Mouse (Mus musculus) bone marrow macrophage, adult 2 months (primary cell): ENCODE measurements at regions not wholly inside any gene's neighbourhood (a gene's known extent, or its start where the extent isn't known, plus 50 kb on each side); places are given as distances from the start of the nearest gene placed in this dataset.

ENCODE experiments used
- H3K27ac ChIP-seq: 2 replicates; pipeline ENCODE4 v1.5.1; 2012; ENCODE audit warnings: low read depth, low read length; ENCODE audit not compliant: insufficient read depth
- H3K4me1 ChIP-seq: 2 replicates; pipeline ENCODE4 v1.6.1; 2012; ENCODE audit warnings: low read length; ENCODE audit not compliant: control insufficient read depth, insufficient read depth
- H3K4me3 ChIP-seq: 2 replicates; pipeline ENCODE4 v1.5.1; 2012; ENCODE audit warnings: mild to moderate bottlenecking, low read length, moderate library complexity; ENCODE audit not compliant: insufficient read depth
- CTCF ChIP-seq: IDR thresholded peaks from 2 replicates; pipeline ENCODE4 v1.5.1; 2012; ENCODE audit warnings: low read depth, mild to moderate bottlenecking, low read length, moderate library complexity
- POLR2A ChIP-seq: IDR thresholded peaks from 2 replicates; pipeline ENCODE4 v1.6.1; 2012; ENCODE audit warnings: mild to moderate bottlenecking, low read depth, low read length, borderline replicate concordance

DNA sequence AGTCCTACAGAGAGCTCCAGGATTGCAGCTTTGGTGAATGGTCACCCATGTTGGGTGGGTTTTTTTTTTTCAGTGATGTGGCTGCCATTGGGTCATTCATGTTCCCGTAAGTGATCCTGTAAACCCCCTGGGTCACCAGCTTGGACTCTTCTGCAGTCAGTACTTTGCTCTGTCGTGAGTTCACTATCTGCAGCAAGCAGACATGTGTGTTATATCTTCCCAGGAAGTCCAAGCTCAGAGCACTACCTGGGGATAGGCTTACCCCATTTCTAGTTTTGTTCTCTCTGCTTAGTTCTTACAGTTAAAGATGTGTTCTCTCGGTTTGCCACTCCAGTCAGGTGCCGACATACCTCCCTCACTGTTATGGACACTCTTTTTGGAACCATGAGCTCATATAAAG, 143.4 kb upstream of the Hs6st1 start:
- Histone ChIP-seq H3K4me1 (no peaks in the 10 kb centered on the region), H3K4me3 (no peak overlapping the region), H3K27ac (no peak overlapping the region)
- TF ChIP-seq CTCF (no peak), POLR2A (no peak)

DNA sequence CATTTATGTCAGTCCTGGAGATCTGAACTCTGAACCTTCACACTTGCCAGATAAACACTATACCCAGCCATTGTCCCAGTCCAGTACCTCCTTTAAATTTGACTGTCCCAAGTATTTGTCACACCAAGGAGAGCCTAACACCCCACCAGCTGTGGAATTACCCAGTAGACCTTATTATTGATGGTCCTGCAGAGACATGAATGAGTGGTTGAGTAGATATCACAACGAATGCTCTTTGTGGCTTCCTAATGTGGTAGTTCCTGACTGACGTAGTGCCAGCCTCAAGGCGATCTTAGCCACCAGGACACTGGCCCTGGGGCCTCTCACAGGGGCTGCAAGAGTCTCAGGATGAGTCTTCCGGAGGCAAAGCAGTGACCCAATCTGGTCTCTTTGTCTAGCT, 142.9 kb upstream of the Hs6st1 start:
- no peak overlapping the region for H3K27ac ChIP-seq
- H3K4me3 ChIP-seq, result no peak overlapping the region
- no peaks in the 10 kb centered on the region for H3K4me1 ChIP-seq
- TF ChIP-seq CTCF (no peak), POLR2A (no peak)

GRCm38 (mm10) chr1:35926191-35927048, 141.8 kb upstream of the Hs6st1 start:
- TF ChIP-seq POLR2A (no peak), CTCF (no peak)
- Histone ChIP-seq H3K4me3 (no peak overlapping the region), H3K4me1 (no peaks in the 10 kb centered on the region), H3K27ac (no peak overlapping the region)

- no peak for TF ChIP-seq POLR2A
- TF ChIP-seq CTCF, result no peak
- Histone ChIP-seq H3K4me3 (no peak overlapping the region), H3K4me1 (no peaks in the 10 kb centered on the region), H3K27ac (no peak overlapping the region)
Observed at GRCm38 (mm10) chr1:35927049-35927415, 141.2 kb upstream of the Hs6st1 start.

GRCm38 (mm10) chr1:35930351-35930750, 137.8 kb upstream of the Hs6st1 start:
- Histone ChIP-seq H3K4me1 (no peaks in the 10 kb centered on the region), H3K27ac (no peak overlapping the region), H3K4me3 (no peak overlapping the region)
- TF ChIP-seq POLR2A (no peak), CTCF (no peak)

DNA sequence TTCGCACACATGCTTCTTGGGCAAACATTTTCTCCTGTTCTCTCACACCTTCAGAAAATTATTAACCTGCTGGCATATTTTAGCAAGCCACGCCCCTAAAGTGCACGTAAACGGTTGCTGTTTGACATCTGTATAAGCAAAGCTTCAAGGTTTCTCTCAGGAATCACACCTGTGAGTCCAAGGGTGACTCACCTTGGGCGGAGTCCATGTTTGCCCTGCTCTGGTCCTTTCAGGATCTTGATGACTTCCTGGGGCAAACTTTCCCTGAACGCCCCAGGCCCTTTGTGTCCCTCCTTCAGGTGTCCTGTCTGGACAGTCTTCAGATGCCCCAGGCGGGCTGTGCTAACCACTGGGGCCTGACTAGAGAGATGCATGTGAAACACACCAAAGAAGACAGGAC, 137.1 kb upstream of the Hs6st1 start:
- Histone ChIP-seq H3K27ac (no peak overlapping the region), H3K4me1 (no peaks in the 10 kb centered on the region), H3K4me3 (no peak overlapping the region)
- TF ChIP-seq POLR2A (no peak), CTCF (no peak)

GRCm38 (mm10) chr1:35933511-35933910, 134.7 kb upstream of the Hs6st1 start:
- Histone ChIP-seq H3K4me3 (no peak overlapping the region), H3K4me1 (no peaks in the 10 kb centered on the region), H3K27ac (no peak overlapping the region)
- TF ChIP-seq POLR2A, result no peak
- TF ChIP-seq CTCF, result no peak

GRCm38 (mm10) chr1:35935099-35935651, 133.0 kb upstream of the Hs6st1 start:
- no peak overlapping the region for H3K4me3 ChIP-seq
- no peak for TF ChIP-seq CTCF
- no peak for TF ChIP-seq POLR2A
- no peak overlapping the region for H3K27ac ChIP-seq
- no peaks in the 10 kb centered on the region for H3K4me1 ChIP-seq

GRCm38 (mm10) chr1:35936362-35937093, 131.7 kb upstream of the Hs6st1 start:
- Histone ChIP-seq H3K27ac (no peak overlapping the region), H3K4me1 (no peaks in the 10 kb centered on the region), H3K4me3 (no peak overlapping the region)
- TF ChIP-seq POLR2A (no peak), CTCF (no peak)

- Histone ChIP-seq H3K27ac (no peak overlapping the region), H3K4me3 (no peak overlapping the region), H3K4me1 (no peaks in the 10 kb centered on the region)
- TF ChIP-seq POLR2A, result no peak
- TF ChIP-seq CTCF, result no peak
Observed at GRCm38 (mm10) chr1:35940236-35940635, 128.0 kb upstream of the Hs6st1 start.
